Mouse (Mus musculus) heart, embryonic 14.5 days (tissue): Measurements from ENCODE around the gene Abcg5. TPM values are rescaled to one million over a fixed set of nuclear protein-coding genes. Genes with fewer than 3 reads are reported as not detected.

Experiments
- ATAC-seq: fragments of 200-750 bp; cut with Nextera tagmentation; 2 replicates; pipeline ENCODE4 v1.8.0; 2017; ENCODE audit warnings: low read depth, moderate TSS enrichment; ENCODE audit not compliant: insufficient number of reproducible peaks, insufficient read depth, low FRiP score
- H3K27ac ChIP-seq, 2 experiments: fragments of 200-500 bp in 1 of 2; fragments of 300-500 bp in 1 of 2; sonication (generic) in 1 of 2; replicated peaks in 1 of 2; 2 replicates each; pipeline ENCODE4 v1.5.1; 2012 to 2014; ENCODE audit warnings: low read depth in 2 of 2, low read length in 2 of 2, control low read depth in 1 of 2, mild to moderate bottlenecking in 1 of 2, mixed read lengths in 1 of 2; ENCODE audit not compliant: control insufficient read depth in 1 of 2, insufficient read depth in 1 of 2
- H3K27me3 ChIP-seq: fragments of 300-500 bp; sonication (generic); 2 replicates; pipeline ENCODE4 v1.6.1; 2014; ENCODE audit warnings: mild to moderate bottlenecking, low read length, control low read depth; ENCODE audit not compliant: control insufficient read depth, insufficient read depth
- H3K36me3 ChIP-seq: fragments of 300-500 bp; sonication (generic); 2 replicates; pipeline ENCODE4 v1.6.1; 2014; ENCODE audit warnings: mild to moderate bottlenecking, control low read depth, low read length, mixed read lengths; ENCODE audit not compliant: control insufficient read depth, insufficient read depth
- H3K4me1 ChIP-seq, 2 experiments: fragments of 200-500 bp in 1 of 2; fragments of 300-500 bp in 1 of 2; sonication (generic) in 1 of 2; 2 replicates each; pipeline ENCODE4 v1.6.1; 2012 to 2014; ENCODE audit warnings: low read length in 2 of 2, control low read depth in 1 of 2, mixed read lengths in 1 of 2; ENCODE audit not compliant: control insufficient read depth in 2 of 2, insufficient read depth in 2 of 2
- H3K4me2 ChIP-seq: fragments of 300-500 bp; sonication (generic); 2 replicates; pipeline ENCODE4 v1.6.1; 2014; ENCODE audit warnings: mild to moderate bottlenecking, low read length
- H3K4me3 ChIP-seq, 2 experiments: fragments of 200-500 bp in 1 of 2; fragments of 300-500 bp in 1 of 2; sonication (generic) in 1 of 2; 2 replicates each; pipeline ENCODE4 v1.5.1; 2012 to 2014; ENCODE audit warnings: low read length in 2 of 2, mild to moderate bottlenecking in 2 of 2, control low read depth in 1 of 2, low read depth in 1 of 2, moderate library complexity in 1 of 2; ENCODE audit not compliant: control insufficient read depth in 1 of 2, insufficient read depth in 1 of 2
- H3K9ac ChIP-seq: fragments of 300-500 bp; sonication (generic); 2 replicates; pipeline ENCODE4 v1.6.1; 2014; ENCODE audit warnings: mild to moderate bottlenecking, low read length
- H3K9me3 ChIP-seq: fragments of 300-500 bp; sonication (generic); 2 replicates; pipeline ENCODE4 v1.6.1; 2016; ENCODE audit warnings: low read length, control low read depth; ENCODE audit not compliant: control insufficient read depth
- WGBS: fragments of 180-500 bp; shearing (Covaris S2); extraction: QIAGEN DNeasy Blood & Tissue Kit; methylation state at CpG from one replicate; pipeline ENCODE4 v1.1.7; 2014; 5-methylcytosine and 5-hydroxymethylcytosine counted together
- polyA plus RNA-seq: library from polyadenylated mRNA; unstranded; fragments of >200 nt; fragmentation: Nextera tagmentation; extraction: Ambion mirVana; gene quantifications from 2 replicates; pipeline ENCODE4 v1.2.1, GENCODE M21; 2014

Abcg5 gene
- 0.18 and 0.27 TPM in 2 replicates for polyA plus RNA-seq

GRCm38 (mm10) chr17:84682734-84683717 lies at the start of gene Abcg5:
TSS of gene Abcg5 (minus strand) at chr17:84683011.
- ATAC-seq, result no peak
- Histone ChIP-seq H3K4me1 (no peaks in the 10 kb centered on the region), H3K9me3 (no peaks in the 10 kb centered on the region), H3K4me2 (no peak within 1 kb of the TSS), H3K36me3 (no peaks in the 10 kb centered on the region), H3K4me3 (no peak within 1 kb of the TSS), H3K9ac (no peak within 1 kb of the TSS), H3K27ac (no peak within 1 kb of the TSS), H3K27me3 (no peaks in the 10 kb centered on the region)
- WGBS, result 56% methylated on average over 18 of the region's 18 CpGs

GRCm38 (mm10) chr17:84732612-84733011 lies 49.8 kb upstream of the Abcg5 start:
- Histone ChIP-seq H3K4me1 (no peaks in the 10 kb centered on the region), H3K4me2 (no peak overlapping the region), H3K4me3 (no peak overlapping the region), H3K9ac (no peak overlapping the region), H3K27ac (no peak overlapping the region), H3K36me3 (peaks cover 43% of the 10 kb centered on the region), H3K9me3 (no peaks in the 10 kb centered on the region), H3K27me3 (no peaks in the 10 kb centered on the region)
- no peak for ATAC-seq
- WGBS, result 82% methylated on average over 8 of the region's 8 CpGs

- Histone ChIP-seq H3K27ac (no peak overlapping the region), H3K4me2 (no peak overlapping the region), H3K9me3 (no peaks in the 10 kb centered on the region), H3K27me3 (no peaks in the 10 kb centered on the region), H3K4me3 (no peak overlapping the region), H3K4me1 (no peaks in the 10 kb centered on the region), H3K36me3 (peaks cover 44% of the 10 kb centered on the region), H3K9ac (no peak overlapping the region)
- 85% methylated on average over 12 of the region's 12 CpGs for WGBS
- no peak for ATAC-seq
These were observed 48.5 kb upstream of the Abcg5 start for GRCm38 (mm10) chr17:84731361-84731760.

- Histone ChIP-seq H3K4me3 (no peak overlapping the region), H3K4me2 (no peak overlapping the region), H3K9ac (no peak overlapping the region), H3K27ac (no peak overlapping the region), H3K9me3 (no peaks in the 10 kb centered on the region), H3K36me3 (peaks cover 51% of the 10 kb centered on the region), H3K4me1 (no peaks in the 10 kb centered on the region), H3K27me3 (no peaks in the 10 kb centered on the region)
- ATAC-seq, result no peak
- 72% methylated on average over 5 of the region's 5 CpGs for WGBS
These were observed 46.3 kb upstream of the Abcg5 start for GRCm38 (mm10) chr17:84729140-84729539.

GRCm38 (mm10) chr17:84728201-84728911 lies 45.5 kb upstream of the Abcg5 start:
- WGBS, result 66% methylated on average over 1 of the region's 1 CpGs
- H3K9me3 ChIP-seq, result no peaks in the 10 kb centered on the region
- peaks cover 52% of the 10 kb centered on the region for H3K36me3 ChIP-seq
- no peak overlapping the region for H3K4me2 ChIP-seq
- H3K27me3 ChIP-seq, result no peaks in the 10 kb centered on the region
- no peak for ATAC-seq
- no peak overlapping the region for H3K27ac ChIP-seq
- no peak overlapping the region for H3K9ac ChIP-seq
- no peak overlapping the region for H3K4me3 ChIP-seq
- no peaks in the 10 kb centered on the region for H3K4me1 ChIP-seq

GRCm38 (mm10) chr17:84725163-84725562 lies 42.4 kb upstream of the Abcg5 start:
- Histone ChIP-seq H3K36me3 (peaks cover 52% of the 10 kb centered on the region), H3K9me3 (no peaks in the 10 kb centered on the region), H3K4me2 (no peak overlapping the region), H3K27me3 (no peaks in the 10 kb centered on the region), H3K4me3 (no peak overlapping the region), H3K4me1 (no peaks in the 10 kb centered on the region), H3K27ac (no peak overlapping the region), H3K9ac (no peak overlapping the region)
- 98% methylated on average over 3 of the region's 3 CpGs for WGBS
- ATAC-seq, result no peak

GRCm38 (mm10) chr17:84724028-84724427 lies 41.2 kb upstream of the Abcg5 start:
- Histone ChIP-seq H3K4me1 (no peaks in the 10 kb centered on the region), H3K9me3 (no peaks in the 10 kb centered on the region), H3K27me3 (no peaks in the 10 kb centered on the region), H3K4me2 (no peak overlapping the region), H3K36me3 (peaks cover 43% of the 10 kb centered on the region), H3K4me3 (no peak overlapping the region), H3K9ac (no peak overlapping the region), H3K27ac (no peak overlapping the region)
- 81% methylated on average over 9 of the region's 9 CpGs for whole genome bisulfite sequencing
- no peak for ATAC-seq
